Mouse (Mus musculus) G1E (cell line): Measurements from ENCODE around the gene Hook2. TPM values are rescaled to one million over a fixed set of nuclear protein-coding genes. Genes with fewer than 3 reads are reported as not detected.

ENCODE experiments used
- ATAC-seq: 2 replicates; pipeline ENCODE4 v1.8.0; 2016; ENCODE audit warnings: mild to moderate bottlenecking; ENCODE audit not compliant: insufficient number of reproducible peaks, poor library complexity, low FRiP score, severe bottlenecking; ENCODE audit errors: extremely low read depth
- DNase-seq: peaks from one replicate; pipeline ENCODE4 v3.0.0; 2012; ENCODE audit warnings: low spot score
- H3K27me3 ChIP-seq: 2 replicates; pipeline ENCODE4 v1.6.1; 2012; ENCODE audit warnings: mild to moderate bottlenecking, low read length, inconsistent platforms; ENCODE audit not compliant: insufficient read depth
- H3K36me3 ChIP-seq: replicated peaks from 2 replicates; pipeline ENCODE3; 2012; ENCODE audit warnings: mild to moderate bottlenecking, inconsistent platforms
- H3K4me1 ChIP-seq: 2 replicates; pipeline ENCODE4 v1.6.1; 2012; ENCODE audit warnings: low read depth, low read length, inconsistent platforms, mixed read lengths; ENCODE audit not compliant: insufficient read depth
- H3K4me3 ChIP-seq: 2 replicates; pipeline ENCODE4 v1.5.1; 2012; ENCODE audit warnings: low read depth, mild to moderate bottlenecking, inconsistent platforms, low read length, moderate library complexity, mixed read lengths
- H3K9me3 ChIP-seq: replicated peaks from 2 replicates; pipeline ENCODE4 v1.6.1; 2012; ENCODE audit warnings: inconsistent platforms
- CTCF ChIP-seq: IDR thresholded peaks from 2 replicates; pipeline ENCODE4 v1.5.1; 2012; ENCODE audit warnings: low read depth, low read length, inconsistent platforms, mixed read lengths
- GATA1 ChIP-seq: IDR thresholded peaks from 2 replicates; pipeline ENCODE4 v1.6.1; 2012; ENCODE audit warnings: borderline replicate concordance, low read length, inconsistent platforms, mixed read lengths
- GATA2 ChIP-seq: IDR thresholded peaks from 2 replicates; pipeline ENCODE4 v1.6.1; 2012; ENCODE audit warnings: low read depth, low read length, inconsistent platforms, borderline replicate concordance
- POLR2AphosphoS5 ChIP-seq: IDR thresholded peaks from 2 replicates; pipeline ENCODE4 v1.6.1; 2012; ENCODE audit warnings: low read depth, low read length, inconsistent platforms; ENCODE audit not compliant: insufficient replicate concordance
- TAL1 ChIP-seq: conservative IDR thresholded peaks from 2 replicates; pipeline ENCODE4 v1.6.1; 2012; ENCODE audit warnings: low read depth, low read length, inconsistent platforms, mixed read lengths
- polyA plus RNA-seq: library from polyadenylated mRNA; stranded (reverse); fragments of >175 nt; gene quantifications from 2 replicates; pipeline ENCODE4 v1.2.3, GENCODE M21; 2012
- total RNA-seq, 2 experiments: library from RNA; stranded (forward) in 1 of 2; stranded (reverse) in 1 of 2; fragments of 200-1000 nt in 1 of 2; fragments of >200 nt in 1 of 2; fragmentation: Nextera tagmentation in 1 of 2; gene quantifications; 2 replicates each; pipeline ENCODE4 v1.2.3; 2014 to 2017

The Hook2 gene
- 2.7 and 3.4 TPM in 2 replicates for total RNA-seq (2014; fragmentation: Nextera tagmentation)
- 7.9 and 8.2 TPM in 2 replicates for total RNA-seq (2017)
- 12.2 and 12.7 TPM in 2 replicates for polyA plus RNA-seq

GRCm38 (mm10) chr8:84990349-84990748 lies at the start of gene Hook2:
Hook2 (plus strand) TSS chr8:84990603.
- no peaks in the 10 kb centered on the region for H3K27me3 ChIP-seq
- DNase-seq (peak; percentile 93), ATAC-seq (peak; percentile 76)
- H3K4me3 ChIP-seq, result peak within 1 kb of the TSS; percentile 79
- H3K36me3 ChIP-seq, result peaks cover 20% of the 10 kb centered on the region
- H3K9me3 ChIP-seq, result no peaks in the 10 kb centered on the region
- peak; percentile 87 for TF ChIP-seq CTCF
- no peak for TF ChIP-seq GATA2
- H3K4me1 ChIP-seq, result peaks cover 48% of the 10 kb centered on the region

- Histone ChIP-seq H3K4me1 (peaks cover 20% of the 10 kb centered on the region), H3K4me3 (no peak overlapping the region), H3K27me3 (peaks cover 46% of the 10 kb centered on the region), H3K9me3 (0 out of 2 replicates have a peak, but pooled peaks cover 5% of the 10 kb centered on the region), H3K36me3 (no peaks in the 10 kb centered on the region)
- no peak for ATAC-seq
- no peak for DNase-seq
- TF ChIP-seq GATA2, result no peak
- no peak for TF ChIP-seq GATA1
- TF ChIP-seq TAL1, result no peak
- no peak for TF ChIP-seq CTCF
- no peak for TF ChIP-seq POLR2AphosphoS5
These were observed 46.7 kb upstream of the Hook2 start for GRCm38 (mm10) chr8:84943699-84944098.

GRCm38 (mm10) chr8:84944478-84945160 lies 45.8 kb upstream of the Hook2 start:
- peaks cover 46% of the 10 kb centered on the region for H3K27me3 ChIP-seq
- DNase-seq, result no peak
- ATAC-seq, result no peak
- H3K4me3 ChIP-seq, result no peak overlapping the region
- 0 out of 2 replicates have a peak, but pooled peaks cover 5% of the 10 kb centered on the region for H3K9me3 ChIP-seq
- no peak for TF ChIP-seq GATA2
- no peak for TF ChIP-seq POLR2AphosphoS5
- TF ChIP-seq TAL1, result no peak
- no peak for TF ChIP-seq CTCF
- no peak for TF ChIP-seq GATA1
- no peaks in the 10 kb centered on the region for H3K36me3 ChIP-seq
- H3K4me1 ChIP-seq, result peaks cover 20% of the 10 kb centered on the region

DNA sequence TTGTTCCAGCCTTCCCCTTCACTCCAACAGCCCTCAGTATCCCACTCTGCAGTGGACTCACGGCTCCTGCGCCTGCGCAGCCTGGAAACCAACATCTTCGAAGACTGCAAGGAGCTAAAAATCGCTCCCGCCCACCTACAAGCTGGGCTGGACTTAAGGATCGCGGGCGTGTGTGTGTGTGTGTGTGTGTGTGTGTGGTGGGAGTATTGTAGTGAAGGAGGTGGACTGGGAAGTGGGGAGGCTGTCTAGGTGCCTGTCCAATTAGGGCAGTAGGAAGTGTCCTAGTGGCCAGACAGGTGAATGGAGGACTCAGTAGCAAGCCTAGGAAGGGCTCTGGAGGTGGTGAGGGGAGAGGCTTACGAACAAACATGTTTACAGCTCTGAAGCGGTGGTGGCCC lies 45.2 kb upstream of the Hook2 start:
- Histone ChIP-seq H3K27me3 (peaks cover 49% of the 10 kb centered on the region), H3K4me3 (no peak overlapping the region), H3K9me3 (0 out of 2 replicates have a peak, but pooled peaks cover 5% of the 10 kb centered on the region), H3K36me3 (no peaks in the 10 kb centered on the region), H3K4me1 (peaks cover 20% of the 10 kb centered on the region)
- no peak for TF ChIP-seq GATA1
- TF ChIP-seq CTCF, result no peak
- TF ChIP-seq TAL1, result no peak
- no peak for TF ChIP-seq GATA2
- no peak for TF ChIP-seq POLR2AphosphoS5
- ATAC-seq (no peak), DNase-seq (no peak)

- no peak for ATAC-seq
These were observed 44.5 kb upstream of the Hook2 start for GRCm38 (mm10) chr8:84945633-84946527.

More at GRCm38 (mm10) chr8:84945633-84946527, 44.5 kb upstream of the Hook2 start:
- TF ChIP-seq TAL1 (no peak), GATA2 (no peak), CTCF (no peak), GATA1 (no peak), POLR2AphosphoS5 (no peak)
- Histone ChIP-seq H3K27me3 (peaks cover 49% of the 10 kb centered on the region), H3K36me3 (no peaks in the 10 kb centered on the region), H3K9me3 (0 out of 2 replicates have a peak, but pooled peaks cover 5% of the 10 kb centered on the region), H3K4me3 (no peak overlapping the region), H3K4me1 (peaks cover 20% of the 10 kb centered on the region)
- no peak for DNase-seq
